Mouse (Mus musculus): ENCODE measurements around the gene Armc7. TPM values are rescaled to one million over a fixed set of nuclear protein-coding genes. Genes with fewer than 3 reads are reported as not detected.
A peak's percentile ranks its signal among the peaks of the same experiment; 100 is the strongest.

Gene Armc7
- polyA plus RNA-seq (2014; fragmentation: Nextera tagmentation; extraction: Ambion mirVana), result 7.5 and 9.0 TPM in 2 replicates

DNA sequence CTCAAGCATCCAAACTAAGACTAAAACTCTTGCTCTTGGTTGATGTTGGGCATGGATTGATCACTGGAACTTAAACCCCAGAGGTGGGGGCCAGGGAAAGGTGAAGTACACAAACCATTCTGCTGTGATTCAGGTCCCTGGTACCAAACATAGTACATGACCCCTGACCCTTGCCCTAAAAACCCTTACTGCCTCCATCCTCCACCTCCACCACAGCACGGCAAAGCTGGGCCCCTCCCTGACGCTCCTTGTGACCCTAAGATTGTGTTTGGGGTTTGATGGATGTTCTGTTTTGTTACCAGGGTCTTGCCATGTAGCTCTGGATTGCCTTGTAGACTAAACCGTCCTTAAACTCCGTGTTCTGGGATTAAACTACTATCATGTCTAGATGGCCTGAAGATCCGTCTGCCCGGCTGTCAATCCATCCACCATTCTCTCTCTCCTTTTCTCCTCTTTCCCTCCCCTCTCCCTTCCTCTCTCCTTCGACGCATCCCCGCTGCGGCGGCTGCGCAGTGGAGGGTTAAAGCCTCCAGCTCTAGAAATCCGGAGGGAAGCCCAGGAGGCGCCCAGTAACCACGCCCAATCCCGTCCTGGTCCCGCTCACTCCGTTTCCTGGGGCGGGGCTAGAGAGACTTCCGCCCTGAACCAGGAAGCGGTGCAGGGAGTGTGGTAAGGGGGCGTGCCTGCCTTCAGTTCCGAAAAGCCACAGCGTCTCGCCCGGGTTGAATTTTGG lies at the start of gene Armc7:
Gene Armc7 (plus strand): TSS at position 643 of the 733 bp plus-strand sequence.
- Histone ChIP-seq H3K9ac (ENCODE audit: low read depth, low read length) (peak within 1 kb of the TSS; percentile 66), H3K36me3 (ENCODE audit: control insufficient read depth, insufficient read depth, low read length) (no peaks in the 10 kb centered on the region), H3K4me2 (replicated peaks; ENCODE audit: low read depth, low read length) (peak within 1 kb of the TSS; percentile 95), H3K4me1 (replicated peaks; ENCODE audit: control insufficient read depth, insufficient read depth, low read length) (peaks cover 2% of the 10 kb centered on the region; the same call in 1 of the 2 replicates), H3K4me3 (ENCODE audit: low read depth, low read length) (peak within 1 kb of the TSS; percentile 87), H3K9me3 (ENCODE audit: control insufficient read depth, low read length) (no peaks in the 10 kb centered on the region), H3K27me3 (ENCODE audit: control insufficient read depth, insufficient read depth, low read length) (no peaks in the 10 kb centered on the region), H3K27ac (ENCODE audit: low read depth, low read length) (peak within 1 kb of the TSS; percentile 61; the same call in 1 of the 2 replicates)
- DNase-seq (ENCODE audit: low spot score), result peak; percentile 97
- WGBS, result 1% methylated on average over 26 of the region's 26 CpGs
- ATAC-seq (ENCODE audit: low FRiP score), result peak; percentile 94

DNA sequence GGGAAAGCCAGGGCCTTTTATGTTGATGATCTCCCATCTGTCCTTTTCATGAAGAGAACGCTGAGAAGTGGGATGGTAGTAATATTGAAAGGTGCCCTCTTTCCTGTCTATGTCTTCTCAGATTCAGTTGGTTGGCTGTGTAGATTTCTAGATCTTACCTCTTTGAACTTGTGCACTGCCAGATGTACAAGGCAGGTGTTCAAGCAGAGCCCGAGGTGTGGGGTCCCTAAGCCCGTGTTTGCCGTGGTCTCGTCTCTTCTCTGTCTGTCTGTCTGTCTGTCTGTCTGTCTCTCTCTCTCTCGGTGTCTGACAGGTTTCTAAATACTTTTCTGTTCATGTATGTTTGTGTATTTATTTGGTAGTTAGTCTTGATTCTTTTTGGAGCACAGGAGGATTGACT lies 49.8 kb upstream of the Armc7 start:
- no peaks in the 10 kb centered on the region for H3K9me3 ChIP-seq (ENCODE audit: control insufficient read depth, low read length)
- H3K36me3 ChIP-seq (ENCODE audit: control insufficient read depth, insufficient read depth, low read length), result peaks cover 12% of the 10 kb centered on the region; the same call in 1 of the 2 replicates
- no peak overlapping the region for H3K4me3 ChIP-seq (ENCODE audit: low read depth, low read length)
- no peaks in the 10 kb centered on the region for H3K27me3 ChIP-seq (ENCODE audit: control insufficient read depth, insufficient read depth, low read length)
- 90% methylated on average over 6 of the region's 6 CpGs for WGBS
- DNase-seq (ENCODE audit: low spot score) (no peak), ATAC-seq (ENCODE audit: low FRiP score) (no peak)
- H3K4me1 ChIP-seq (replicated peaks; ENCODE audit: control insufficient read depth, insufficient read depth, low read length), result peaks cover 9% of the 10 kb centered on the region
- no peak overlapping the region; the same call in 1 of the 2 replicates for H3K27ac ChIP-seq (ENCODE audit: low read depth, low read length)
- H3K9ac ChIP-seq (ENCODE audit: low read depth, low read length), result no peak overlapping the region
- no peak overlapping the region for H3K4me2 ChIP-seq (replicated peaks; ENCODE audit: low read depth, low read length)

DNA sequence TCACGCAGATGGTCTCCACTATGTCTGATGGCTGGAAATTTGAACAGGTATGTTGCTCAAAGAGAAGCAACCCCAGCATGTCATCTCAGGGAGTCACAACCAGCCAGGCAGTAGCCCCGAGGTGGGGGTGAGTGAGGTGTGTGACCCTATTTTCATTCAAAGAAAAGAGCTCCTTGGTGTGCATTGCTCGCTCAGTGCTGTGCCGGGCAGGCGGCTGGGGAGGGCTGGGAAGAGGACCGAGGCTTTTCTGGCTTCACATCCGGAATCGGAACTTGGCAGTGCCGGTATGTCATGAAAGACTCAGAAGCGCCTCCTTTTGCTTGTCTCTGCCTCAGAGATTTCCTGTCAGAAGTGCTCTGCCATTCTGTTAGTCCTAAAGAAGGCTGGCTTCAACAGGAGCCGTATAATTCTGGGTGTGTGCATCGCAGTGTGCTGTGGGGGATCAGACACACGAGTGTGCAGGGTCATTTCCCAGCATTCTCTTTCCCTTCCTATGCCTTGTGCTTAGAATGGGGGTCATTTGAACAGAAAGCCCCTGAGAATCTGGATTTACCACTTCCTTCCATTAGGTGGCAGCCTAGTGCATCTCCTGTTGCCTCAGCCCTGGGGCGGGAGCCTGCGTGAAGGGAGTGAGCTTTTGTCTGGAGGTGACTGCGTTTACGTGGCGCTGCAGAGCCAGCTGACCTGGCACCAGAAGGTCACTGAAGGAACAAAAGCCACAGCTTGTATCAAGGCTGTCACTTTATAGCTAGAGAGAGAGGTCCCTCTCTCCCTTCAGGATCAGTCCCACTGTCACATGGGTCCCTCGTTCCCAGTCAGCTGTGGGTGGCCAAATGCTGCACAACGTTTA lies 47.8 kb upstream of the Armc7 start:
- Histone ChIP-seq H3K4me2 (replicated peaks; ENCODE audit: low read depth, low read length) (0 out of 2 replicates have a peak overlapping the region, but pooled peaks have one; percentile 4), H3K27ac (ENCODE audit: low read depth, low read length) (peak overlapping the region; percentile 40; the same call in 1 of the 2 replicates), H3K9me3 (ENCODE audit: control insufficient read depth, low read length) (no peaks in the 10 kb centered on the region), H3K4me3 (ENCODE audit: low read depth, low read length) (no peak overlapping the region), H3K27me3 (ENCODE audit: control insufficient read depth, insufficient read depth, low read length) (no peaks in the 10 kb centered on the region), H3K4me1 (replicated peaks; ENCODE audit: control insufficient read depth, insufficient read depth, low read length) (peaks cover 5% of the 10 kb centered on the region; the same call in 1 of the 2 replicates), H3K9ac (ENCODE audit: low read depth, low read length) (no peak overlapping the region), H3K36me3 (ENCODE audit: control insufficient read depth, insufficient read depth, low read length) (peaks cover 12% of the 10 kb centered on the region; the same call in 1 of the 2 replicates)
- WGBS, result 34% methylated on average over 20 of the region's 20 CpGs
- ATAC-seq (ENCODE audit: low FRiP score), result peak; percentile 65; the same call in 1 of the 2 replicates
- peak; percentile 90 for DNase-seq (ENCODE audit: low spot score)

GRCm38 (mm10) chr11:115429307-115429706 lies 46.2 kb upstream of the Armc7 start:
- H3K36me3 ChIP-seq (ENCODE audit: control insufficient read depth, insufficient read depth, low read length), result peaks cover 12% of the 10 kb centered on the region; the same call in 1 of the 2 replicates
- 86% methylated on average over 7 of the region's 7 CpGs for WGBS

DNA sequence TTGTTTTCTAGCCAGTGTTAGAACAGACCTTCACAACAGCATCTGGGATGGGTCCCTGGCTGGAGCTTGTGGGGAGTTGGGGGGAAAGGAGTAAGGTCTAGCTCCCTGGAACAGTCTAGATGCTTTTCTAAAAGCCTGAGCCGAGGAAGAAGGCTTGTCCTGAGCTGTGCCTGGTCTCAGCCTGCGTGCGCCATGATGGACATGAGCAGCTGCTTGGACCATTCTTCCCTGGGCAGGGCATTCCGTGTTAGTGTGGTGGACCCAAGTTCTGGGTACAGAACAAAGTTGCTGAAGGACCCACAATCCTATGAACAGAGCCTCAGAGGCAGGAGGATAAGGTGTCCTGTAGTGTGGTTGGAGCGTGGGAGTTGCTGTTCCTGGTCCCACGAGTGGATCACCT lies 44.9 kb upstream of the Armc7 start:
- H3K36me3 ChIP-seq (ENCODE audit: control insufficient read depth, insufficient read depth, low read length), result peaks cover 12% of the 10 kb centered on the region; the same call in 1 of the 2 replicates
- no peak overlapping the region for H3K4me2 ChIP-seq (replicated peaks; ENCODE audit: low read depth, low read length)
- ATAC-seq (ENCODE audit: low FRiP score), result no peak
- no peak overlapping the region for H3K27ac ChIP-seq (ENCODE audit: low read depth, low read length)
- WGBS, result 87% methylated on average over 6 of the region's 6 CpGs
- no peak overlapping the region for H3K4me3 ChIP-seq (ENCODE audit: low read depth, low read length)
- no peaks in the 10 kb centered on the region for H3K27me3 ChIP-seq (ENCODE audit: control insufficient read depth, insufficient read depth, low read length)
- DNase-seq (ENCODE audit: low spot score), result no peak
- no peaks in the 10 kb centered on the region for H3K9me3 ChIP-seq (ENCODE audit: control insufficient read depth, low read length)
- peaks cover 7% of the 10 kb centered on the region; the same call in 1 of the 2 replicates for H3K4me1 ChIP-seq (replicated peaks; ENCODE audit: control insufficient read depth, insufficient read depth, low read length)
- H3K9ac ChIP-seq (ENCODE audit: low read depth, low read length), result no peak overlapping the region

More at GRCm38 (mm10) chr11:115429307-115429706, 46.2 kb upstream of the Armc7 start:
- no peak overlapping the region for H3K9ac ChIP-seq (ENCODE audit: low read depth, low read length)
- no peak overlapping the region for H3K4me3 ChIP-seq (ENCODE audit: low read depth, low read length)
- no peaks in the 10 kb centered on the region for H3K9me3 ChIP-seq (ENCODE audit: control insufficient read depth, low read length)
- DNase-seq (ENCODE audit: low spot score) (no peak), ATAC-seq (ENCODE audit: low FRiP score) (no peak)
- H3K4me1 ChIP-seq (replicated peaks; ENCODE audit: control insufficient read depth, insufficient read depth, low read length), result peaks cover 5% of the 10 kb centered on the region; the same call in 1 of the 2 replicates
- H3K4me2 ChIP-seq (replicated peaks; ENCODE audit: low read depth, low read length), result no peak overlapping the region
- H3K27ac ChIP-seq (ENCODE audit: low read depth, low read length), result no peak overlapping the region
- H3K27me3 ChIP-seq (ENCODE audit: control insufficient read depth, insufficient read depth, low read length), result no peaks in the 10 kb centered on the region

GRCm38 (mm10) chr11:115432814-115433213 lies 42.7 kb upstream of the Armc7 start:
- H3K9ac ChIP-seq (ENCODE audit: low read depth, low read length), result no peak overlapping the region
- H3K4me2 ChIP-seq (replicated peaks; ENCODE audit: low read depth, low read length), result no peak overlapping the region
- DNase-seq (ENCODE audit: low spot score), result no peak
- 77% methylated on average over 4 of the region's 4 CpGs for WGBS
- H3K9me3 ChIP-seq (ENCODE audit: control insufficient read depth, low read length), result no peaks in the 10 kb centered on the region
- H3K4me1 ChIP-seq (replicated peaks; ENCODE audit: control insufficient read depth, insufficient read depth, low read length), result peaks cover 11% of the 10 kb centered on the region
- no peak overlapping the region for H3K27ac ChIP-seq (ENCODE audit: low read depth, low read length)
- peaks cover 9% of the 10 kb centered on the region; the same call in 1 of the 2 replicates for H3K36me3 ChIP-seq (ENCODE audit: control insufficient read depth, insufficient read depth, low read length)
- H3K27me3 ChIP-seq (ENCODE audit: control insufficient read depth, insufficient read depth, low read length), result no peaks in the 10 kb centered on the region
- H3K4me3 ChIP-seq (ENCODE audit: low read depth, low read length), result no peak overlapping the region
- ATAC-seq (ENCODE audit: low FRiP score), result no peak

GRCm38 (mm10) chr11:115433342-115433741 lies 42.1 kb upstream of the Armc7 start:
- DNase-seq (ENCODE audit: low spot score) (no peak), ATAC-seq (ENCODE audit: low FRiP score) (no peak)
- no peaks in the 10 kb centered on the region for H3K9me3 ChIP-seq (ENCODE audit: control insufficient read depth, low read length)
- H3K36me3 ChIP-seq (ENCODE audit: control insufficient read depth, insufficient read depth, low read length), result peaks cover 9% of the 10 kb centered on the region; the same call in 1 of the 2 replicates
- no peaks in the 10 kb centered on the region for H3K27me3 ChIP-seq (ENCODE audit: control insufficient read depth, insufficient read depth, low read length)
- no peak overlapping the region for H3K4me2 ChIP-seq (replicated peaks; ENCODE audit: low read depth, low read length)
- 87% methylated on average over 6 of the region's 6 CpGs for WGBS
- no peak overlapping the region for H3K27ac ChIP-seq (ENCODE audit: low read depth, low read length)
- H3K4me3 ChIP-seq (ENCODE audit: low read depth, low read length), result no peak overlapping the region
- H3K9ac ChIP-seq (ENCODE audit: low read depth, low read length), result no peak overlapping the region
- H3K4me1 ChIP-seq (replicated peaks; ENCODE audit: control insufficient read depth, insufficient read depth, low read length), result peaks cover 8% of the 10 kb centered on the region; the same call in 1 of the 2 replicates

DNA sequence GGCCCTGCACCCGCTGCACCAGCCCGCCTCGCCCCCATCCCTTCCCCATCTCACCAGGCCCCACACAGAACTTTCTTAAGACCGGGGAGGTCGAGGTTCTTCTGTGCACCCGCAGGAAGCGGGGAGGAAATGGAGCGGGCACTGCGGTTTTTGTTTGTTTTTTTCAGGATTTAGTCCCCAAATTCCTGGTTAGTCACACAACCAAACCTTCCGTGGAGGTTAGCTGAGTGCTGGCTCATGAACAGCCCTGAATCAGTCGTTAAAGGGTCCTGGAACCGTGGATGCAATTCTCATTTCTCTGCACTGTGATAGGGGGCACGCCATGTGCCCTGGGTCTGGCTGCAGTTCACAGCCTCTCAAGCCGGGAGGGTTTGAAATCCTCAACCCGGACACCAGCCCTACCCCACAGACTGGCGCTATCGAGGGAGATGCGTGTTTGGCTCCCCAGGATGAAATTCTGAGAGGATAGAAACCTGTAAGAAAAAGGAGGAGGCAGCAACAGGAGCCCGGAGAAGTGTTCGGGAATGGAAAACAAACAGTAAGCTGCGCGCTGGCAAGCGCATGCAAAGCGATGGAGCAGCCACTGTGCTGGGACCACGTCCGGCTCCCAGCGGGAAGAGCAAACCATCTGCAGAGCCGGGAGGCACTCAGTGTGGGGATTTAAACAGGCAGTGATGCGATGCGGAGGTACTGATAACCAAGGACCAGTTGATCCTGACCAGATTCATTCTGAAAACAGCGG lies 39.7 kb upstream of the Armc7 start:
- Histone ChIP-seq H3K4me2 (replicated peaks; ENCODE audit: low read depth, low read length) (peak overlapping the region; percentile 58), H3K9me3 (ENCODE audit: control insufficient read depth, low read length) (no peaks in the 10 kb centered on the region), H3K27ac (ENCODE audit: low read depth, low read length) (no peak overlapping the region), H3K27me3 (ENCODE audit: control insufficient read depth, insufficient read depth, low read length) (no peaks in the 10 kb centered on the region), H3K36me3 (ENCODE audit: control insufficient read depth, insufficient read depth, low read length) (no peaks in the 10 kb centered on the region), H3K4me3 (ENCODE audit: low read depth, low read length) (peak overlapping the region; percentile 23), H3K9ac (ENCODE audit: low read depth, low read length) (peak overlapping the region; percentile 52), H3K4me1 (replicated peaks; ENCODE audit: control insufficient read depth, insufficient read depth, low read length) (peaks cover 8% of the 10 kb centered on the region; the same call in 1 of the 2 replicates)
- DNase-seq (ENCODE audit: low spot score) (peak; percentile 66), ATAC-seq (ENCODE audit: low FRiP score) (no peak)
- WGBS, result 3% methylated on average over 31 of the region's 31 CpGs

Measured in hindbrain, embryonic 11.5 days (tissue).